Mouse (Mus musculus) kidney, adult 2 months (tissue): Measurements from ENCODE around the gene Crlf1. TPM values are rescaled to one million over a fixed set of nuclear protein-coding genes. Genes with fewer than 3 reads are reported as not detected.

Experiments used
- DNase-seq: peaks from one replicate; pipeline ENCODE4 v3.0.0; 2021
- H3K27ac ChIP-seq: fragments of 200-500 bp; 2 replicates; pipeline ENCODE4 v1.5.1; 2012; ENCODE audit warnings: low read depth, low read length, control low read depth, inconsistent platforms; ENCODE audit not compliant: insufficient read depth
- H3K27me3 ChIP-seq: fragments of 200-500 bp; replicated peaks from 2 replicates; pipeline ENCODE4 v1.6.1; 2012; ENCODE audit warnings: mild to moderate bottlenecking, moderate library complexity, low read length, inconsistent platforms; ENCODE audit not compliant: control insufficient read depth, insufficient read depth
- H3K36me3 ChIP-seq: fragments of 200-500 bp; 2 replicates; pipeline ENCODE4 v1.6.1; 2012; ENCODE audit warnings: mild to moderate bottlenecking, moderate library complexity, low read length, inconsistent platforms; ENCODE audit not compliant: control insufficient read depth, insufficient read depth
- H3K4me1 ChIP-seq: fragments of 200-500 bp; 2 replicates; pipeline ENCODE4 v1.6.1; 2011; ENCODE audit warnings: low read length; ENCODE audit not compliant: control insufficient read depth, insufficient read depth
- H3K4me3 ChIP-seq: fragments of 200-500 bp; 2 replicates; pipeline ENCODE4 v1.5.1; 2011; ENCODE audit warnings: mild to moderate bottlenecking, low read depth, low read length, control low read depth; ENCODE audit not compliant: insufficient read depth
- CTCF ChIP-seq: fragments of 200-500 bp; conservative IDR thresholded peaks from 2 replicates; pipeline ENCODE4 v1.5.1; 2011; ENCODE audit warnings: low read depth, mild to moderate bottlenecking, control low read depth, low read length, moderate library complexity, mixed read lengths; ENCODE audit not compliant: insufficient read depth, insufficient read length
- POLR2A ChIP-seq: fragments of 200-500 bp; IDR thresholded peaks from one replicate; pipeline ENCODE4 v1.6.1; 2011; ENCODE audit warnings: low read depth, low read length, control low read depth
- WGBS: fragments of 180-500 bp; shearing (Covaris S2); methylation state at CpG from one replicate; pipeline ENCODE4 v1.1.7; 2018; 5-methylcytosine and 5-hydroxymethylcytosine counted together
- polyA plus RNA-seq: library from polyadenylated mRNA; depleted of rRNA; stranded (reverse); fragments of >200 nt; gene quantifications from 2 replicates; pipeline ENCODE4 v1.2.3, GENCODE M21; 2012; rRNA removed

Gene Crlf1
- polyA plus RNA-seq, 1 experiment, result 2.6 TPM

GRCm38 (mm10) chr8:70549412-70550184, 56.6 kb downstream of the Crlf1 start:
- no peak for DNase-seq
- H3K4me3 ChIP-seq, result no peak overlapping the region
- 80% methylated on average over 10 of the region's 10 CpGs for WGBS
- H3K4me1 ChIP-seq, result peaks cover 20% of the 10 kb centered on the region
- no peak overlapping the region for H3K27ac ChIP-seq
- no peaks in the 10 kb centered on the region for H3K27me3 ChIP-seq
- H3K36me3 ChIP-seq, result no peaks in the 10 kb centered on the region
- TF ChIP-seq CTCF (no peak), POLR2A (no peak)

- Histone ChIP-seq H3K27me3 (no peaks in the 10 kb centered on the region), H3K27ac (no peak overlapping the region), H3K36me3 (no peaks in the 10 kb centered on the region), H3K4me3 (no peak overlapping the region), H3K4me1 (peaks cover 20% of the 10 kb centered on the region)
- no peak for TF ChIP-seq POLR2A
- no peak for TF ChIP-seq CTCF
- no peak for DNase-seq
- 52% methylated on average over 3 of the region's 3 CpGs for WGBS
Observed at GRCm38 (mm10) chr8:70551558-70552161, 58.7 kb downstream of the Crlf1 start.

- Histone ChIP-seq H3K27me3 (no peaks in the 10 kb centered on the region), H3K4me1 (peaks cover 20% of the 10 kb centered on the region), H3K27ac (no peak overlapping the region), H3K4me3 (no peak overlapping the region), H3K36me3 (no peaks in the 10 kb centered on the region)
- TF ChIP-seq POLR2A, result no peak
- no peak for TF ChIP-seq CTCF
- WGBS, result 29% methylated on average over 1 of the region's 1 CpGs
- no peak for DNase-seq
Observed at GRCm38 (mm10) chr8:70552836-70553235, 59.9 kb downstream of the Crlf1 start.

Other genes starting within 250 kb of the Crlf1 start
- 22.4 and 23.7 TPM in 2 replicates for gene Homer3, start 210.3 kb upstream of the Crlf1 start, polyA plus RNA-seq
- 38.8 and 42.0 TPM in 2 replicates for gene Ddx49, start 190.7 kb upstream of the Crlf1 start, polyA plus RNA-seq
- gene Cope, start 190.6 kb upstream of the Crlf1 start, polyA plus RNA-seq, result 277 and 300 TPM in 2 replicates
- gene Cers1, start 177.4 kb upstream of the Crlf1 start, polyA plus RNA-seq, result 0.58 and 0.66 TPM in 2 replicates
- gene Gdf1, start 163.3 kb upstream of the Crlf1 start, polyA plus RNA-seq, result 0.08 TPM in 1 of 2 replicates, not detected in the other
- gene Upf1, start 139.9 kb upstream of the Crlf1 start, polyA plus RNA-seq, result 25.8 and 27.4 TPM in 2 replicates
- 1.6 and 2.8 TPM in 2 replicates for gene Comp, start 119.6 kb upstream of the Crlf1 start, polyA plus RNA-seq
- 16.8 and 18.1 TPM in 2 replicates for gene Crtc1, start 53.6 kb upstream of the Crlf1 start, polyA plus RNA-seq
- gene Klhl26, start 16.2 kb upstream of the Crlf1 start, polyA plus RNA-seq, result 20.2 and 29.7 TPM in 2 replicates
- 0.20 and 0.44 TPM in 2 replicates for gene Tmem59l, start 5.8 kb upstream of the Crlf1 start, polyA plus RNA-seq
- 161 and 177 TPM in 2 replicates for gene Rex1bd, start 13.6 kb downstream of the Crlf1 start, polyA plus RNA-seq
- gene Uba52, start 17.6 kb downstream of the Crlf1 start, polyA plus RNA-seq, result 620 and 835 TPM in 2 replicates
- 320 and 410 TPM in 2 replicates for gene Fkbp8, start 34.6 kb downstream of the Crlf1 start, polyA plus RNA-seq
- gene Kxd1, start 34.8 kb downstream of the Crlf1 start, polyA plus RNA-seq, result 151 TPM in 2 replicates
- gene Ell, start 46.3 kb downstream of the Crlf1 start, polyA plus RNA-seq, result 16.4 and 18.1 TPM in 2 replicates
- 127 and 159 TPM in 2 replicates for gene Isyna1, start 101.2 kb downstream of the Crlf1 start, polyA plus RNA-seq
- 84.9 and 123 TPM in 2 replicates for gene Ssbp4, start 115.7 kb downstream of the Crlf1 start, polyA plus RNA-seq
- 3.2 and 3.5 TPM in 2 replicates for gene Lrrc25, start 123.0 kb downstream of the Crlf1 start, polyA plus RNA-seq
- 11.2 and 17.8 TPM in 2 replicates for gene Gdf15, start 139.3 kb downstream of the Crlf1 start, polyA plus RNA-seq
- 296 TPM in 2 replicates for gene Pgpep1, start 167.2 kb downstream of the Crlf1 start, polyA plus RNA-seq
- 106 and 120 TPM in 2 replicates for gene Lsm4, start 180.1 kb downstream of the Crlf1 start, polyA plus RNA-seq
- gene Jund, start 205.8 kb downstream of the Crlf1 start, polyA plus RNA-seq, result 158 and 201 TPM in 2 replicates
- gene Iqcn, start 210.3 kb downstream of the Crlf1 start, polyA plus RNA-seq, result 0.03 and 0.12 TPM in 2 replicates
- gene Gm3336, start 225.4 kb downstream of the Crlf1 start, polyA plus RNA-seq, result 0.61 and 0.99 TPM in 2 replicates
- gene Pde4c, start 230.6 kb downstream of the Crlf1 start, polyA plus RNA-seq, result 81.6 and 113 TPM in 2 replicates